Mouse (Mus musculus): ENCODE measurements at regions not wholly inside any gene's neighbourhood (a gene's known extent, or its start where the extent isn't known, plus 50 kb on each side); places are given as distances from the start of the nearest gene placed in this dataset.

- DNase-seq, result no peak
Observed at GRCm38 (mm10) chr2:8287403-8287802, 778.0 kb upstream of the Celf2 start.

- DNase-seq, result no peak
Observed at GRCm38 (mm10) chr2:8276127-8276773, 766.9 kb upstream of the Celf2 start.
